Mouse (Mus musculus) embryonic fibroblast, embryonic 13.5 days (primary cell): Measurements from ENCODE around the gene Ncor2. TPM values are rescaled to one million over a fixed set of nuclear protein-coding genes. Genes with fewer than 3 reads are reported as not detected.

Experiments
- H3K27ac ChIP-seq: 2 replicates; pipeline ENCODE4 v1.5.1; 2012; ENCODE audit warnings: low read length, control low read depth, inconsistent platforms; ENCODE audit not compliant: insufficient read depth
- H3K4me1 ChIP-seq: 2 replicates; pipeline ENCODE4 v1.6.1; 2011; ENCODE audit warnings: low read length; ENCODE audit not compliant: control insufficient read depth, insufficient read depth
- H3K4me3 ChIP-seq: 2 replicates; pipeline ENCODE4 v1.5.1; 2011; ENCODE audit warnings: mild to moderate bottlenecking, control low read depth, low read length; ENCODE audit not compliant: insufficient read depth
- CTCF ChIP-seq: IDR thresholded peaks from 2 replicates; pipeline ENCODE4 v1.5.1; 2011; ENCODE audit warnings: mild to moderate bottlenecking, control low read depth, low read length, moderate library complexity, borderline replicate concordance; ENCODE audit not compliant: insufficient read depth
- POLR2A ChIP-seq: IDR thresholded peaks from 2 replicates; pipeline ENCODE4 v1.6.1; 2011; ENCODE audit warnings: low read depth, mild to moderate bottlenecking, control low read depth, low read length, moderate library complexity
- polyA plus RNA-seq: library from polyadenylated mRNA; stranded (reverse); fragments of >200 nt; gene quantifications from 2 replicates; pipeline ENCODE4 v1.2.4, GENCODE M21; 2011; ENCODE audit warnings: low read depth; ENCODE audit not compliant: missing spikeins, insufficient read length

Gene Ncor2
- polyA plus RNA-seq, 1 experiment = 110 TPM

GRCm38 (mm10) chr5:125172831-125173615, 6.0 kb downstream of the Ncor2 start:
- Histone ChIP-seq H3K27ac (no peak overlapping the region), H3K4me1 (peaks cover 16% of the 10 kb centered on the region; the same call in 1 of the 2 replicates), H3K4me3 (no peak overlapping the region)
- no peak for TF ChIP-seq CTCF
- TF ChIP-seq POLR2A = no peak

DNA sequence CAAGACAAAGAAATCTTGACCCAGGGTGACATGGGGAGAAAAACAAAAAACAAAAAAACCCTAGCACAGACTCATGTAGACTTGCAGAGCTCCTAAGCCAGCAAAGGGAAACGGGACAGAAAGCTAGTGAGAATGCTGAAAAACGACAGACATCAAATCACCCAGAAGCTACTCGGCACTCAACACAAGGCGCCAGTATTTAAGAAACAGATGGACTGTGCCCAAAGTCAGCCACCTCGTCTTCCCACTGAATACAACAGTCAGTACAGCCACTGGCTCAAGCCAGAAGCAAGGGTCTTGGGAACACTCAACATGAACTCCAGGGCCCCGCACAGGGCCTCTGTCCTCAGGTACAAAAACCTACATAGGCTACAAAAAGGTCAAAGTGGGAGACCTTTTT, 7.8 kb downstream of the Ncor2 start:
- TF ChIP-seq POLR2A (no peak), CTCF (no peak)
- Histone ChIP-seq H3K4me1 (peaks cover 16% of the 10 kb centered on the region; the same call in 1 of the 2 replicates), H3K27ac (no peak overlapping the region), H3K4me3 (no peak overlapping the region)

- TF ChIP-seq POLR2A (no peak), CTCF (no peak)
- Histone ChIP-seq H3K27ac (no peak overlapping the region), H3K4me3 (no peak overlapping the region), H3K4me1 (peaks cover 14% of the 10 kb centered on the region)
Measured at GRCm38 (mm10) chr5:125170107-125170842, 8.7 kb downstream of the Ncor2 start.

- Histone ChIP-seq H3K4me1 (peaks cover 22% of the 10 kb centered on the region), H3K4me3 (no peak overlapping the region), H3K27ac (no peak overlapping the region)
- TF ChIP-seq CTCF (no peak), POLR2A (no peak)
Measured at GRCm38 (mm10) chr5:125168101-125168500, 10.9 kb downstream of the Ncor2 start.

DNA sequence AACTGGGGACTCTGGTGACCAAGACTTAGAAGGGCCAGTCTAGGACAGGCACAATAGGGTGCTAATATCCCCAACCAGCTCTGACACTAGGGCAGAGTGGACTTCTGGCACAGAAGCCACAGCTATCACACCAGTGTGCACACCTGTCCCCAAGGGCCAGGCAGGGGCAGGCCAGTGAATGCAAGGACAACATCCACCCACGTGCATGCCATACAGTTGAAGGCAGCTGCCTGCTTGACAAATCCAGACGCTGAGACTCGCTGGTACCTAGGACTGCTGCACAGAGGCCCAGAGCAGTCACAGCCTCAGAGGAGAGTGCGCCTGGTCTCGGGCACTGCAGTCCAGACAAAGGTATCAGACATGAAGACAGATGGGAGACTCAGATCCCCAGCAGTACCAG, 11.5 kb downstream of the Ncor2 start:
- H3K4me3 ChIP-seq = no peak overlapping the region
- H3K4me1 ChIP-seq = peaks cover 22% of the 10 kb centered on the region
- TF ChIP-seq POLR2A = no peak
- no peak for TF ChIP-seq CTCF
- H3K27ac ChIP-seq = no peak overlapping the region

- H3K4me3 ChIP-seq = no peak overlapping the region
- peaks cover 22% of the 10 kb centered on the region for H3K4me1 ChIP-seq
- peak overlapping the region; percentile 35 for H3K27ac ChIP-seq
- TF ChIP-seq CTCF (no peak), POLR2A (no peak)
Measured at GRCm38 (mm10) chr5:125165993-125166392, 13.0 kb downstream of the Ncor2 start.

DNA sequence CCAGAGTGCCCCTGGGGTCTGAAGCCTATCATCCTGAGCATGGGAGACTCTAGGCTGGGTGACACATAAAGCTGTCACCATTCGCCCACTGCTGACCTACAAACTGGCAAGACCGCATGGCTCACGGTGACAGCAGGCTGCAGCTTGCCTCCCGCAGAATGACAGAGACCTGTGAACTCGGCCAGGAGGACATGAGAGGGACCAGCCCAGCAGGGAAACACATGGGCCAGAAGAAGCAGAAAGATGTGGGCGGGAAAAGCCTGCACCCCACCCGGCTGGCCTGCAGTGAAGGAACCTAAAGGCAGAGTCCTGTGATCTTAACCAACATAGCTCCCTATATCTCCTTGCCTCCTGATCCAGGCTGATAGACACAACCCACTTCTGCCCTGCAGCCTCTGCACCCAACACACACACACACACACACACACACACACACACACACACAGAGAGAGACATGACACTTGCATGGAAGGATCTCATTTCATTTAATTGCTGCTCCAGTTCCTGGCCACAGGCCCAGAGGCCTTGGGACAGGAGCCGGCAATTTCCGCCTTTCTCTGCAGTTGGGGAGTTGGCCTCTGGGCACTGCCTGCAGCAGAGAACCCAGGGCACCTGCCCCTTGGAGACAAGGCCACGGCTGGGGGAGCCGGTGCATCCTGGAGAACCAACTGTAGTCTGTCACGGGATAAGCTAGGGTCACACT, 14.4 kb downstream of the Ncor2 start:
- H3K4me3 ChIP-seq = no peak overlapping the region
- H3K4me1 ChIP-seq = peaks cover 34% of the 10 kb centered on the region
- peak overlapping the region; percentile 35 for H3K27ac ChIP-seq
- no peak for TF ChIP-seq CTCF
- TF ChIP-seq POLR2A = no peak

DNA sequence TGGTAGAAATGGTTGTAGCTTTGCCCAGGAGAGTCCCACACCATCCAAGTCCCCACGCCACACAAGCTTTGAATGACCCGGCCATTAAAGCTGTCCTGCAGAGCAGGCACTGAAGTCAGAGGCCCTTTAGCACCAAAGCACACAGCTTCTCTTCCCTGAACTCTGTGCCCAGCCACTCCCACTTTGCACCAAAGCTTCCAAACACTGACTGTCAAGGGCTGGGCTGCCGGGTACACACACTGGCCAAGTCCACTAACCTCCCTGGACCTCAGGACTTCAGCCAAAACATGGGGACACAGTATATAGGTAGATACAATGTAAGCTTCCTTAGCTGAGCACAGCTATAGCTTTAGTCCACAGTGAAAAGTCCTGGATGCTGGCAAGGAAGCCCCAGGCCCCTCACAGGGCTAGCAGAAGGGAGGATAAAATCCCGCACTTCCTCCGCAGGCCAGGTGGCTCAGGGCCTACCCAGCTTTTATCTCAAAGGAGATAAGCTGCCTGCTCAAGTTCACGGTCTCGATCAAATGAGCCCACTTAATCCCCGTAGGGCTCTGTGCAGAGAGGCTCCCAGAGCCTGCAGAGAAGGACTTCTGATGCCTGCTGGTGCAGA, 15.5 kb downstream of the Ncor2 start:
- TF ChIP-seq CTCF (no peak), POLR2A (no peak)

GRCm38 (mm10) chr5:125162461-125162860, 16.6 kb downstream of the Ncor2 start:
- no peak overlapping the region for H3K27ac ChIP-seq
- peaks cover 49% of the 10 kb centered on the region for H3K4me1 ChIP-seq
- TF ChIP-seq POLR2A = no peak
- TF ChIP-seq CTCF = no peak
- no peak overlapping the region for H3K4me3 ChIP-seq

More for the DNA sequence above, 15.5 kb downstream of the Ncor2 start:
- H3K4me1 ChIP-seq = peaks cover 38% of the 10 kb centered on the region
- H3K4me3 ChIP-seq = no peak overlapping the region
- no peak overlapping the region for H3K27ac ChIP-seq
